In genomic region chr2:104173431-104173830, GRCm38 (mm10) we compare ENCODE assay signal across 23 mouse cellular contexts. TPM values are rescaled to one million over a fixed set of nuclear protein-coding genes. Genes with fewer than 3 reads are reported as not detected.
"Had no signal": no experiment of that assay in that cellular context is flagged by ENCODE, and none has a peak within 500 bp of the region (broad histone marks: within the 10 kb centered on the region; RNA-seq: fewer than 3 reads in every experiment).

No protein-coding gene starts in this region.

- ATAC-seq: intestine, embryonic 15.5 days had no signal

- H3K27me3 ChIP-seq: intestine, embryonic 15.5 days; lung, embryonic 15.5 days; stomach, embryonic 15.5 days had no signal

- H3K4me3 ChIP-seq: intestine, embryonic 15.5 days; liver, embryonic 13.5 days; lung, embryonic 15.5 days; myocyte; stomach, embryonic 15.5 days had no signal

- DNase-seq: kidney, adult 18-20 months; kidney, adult 9 months; kidney, postnatal 14 days; liver, embryonic 13.5 days; lung, postnatal 10 days; lung, postnatal 36 days; midbrain, embryonic 14.5 days; right cerebral cortex, postnatal 4 days; thymus, adult 18-20 months; thymus, postnatal 36 days had no signal

- H3K27ac ChIP-seq: intestine, embryonic 15.5 days; liver, embryonic 13.5 days; lung, embryonic 15.5 days; stomach, embryonic 15.5 days had no signal

- H3K4me2 ChIP-seq: intestine, embryonic 15.5 days; liver, embryonic 13.5 days; lung, embryonic 15.5 days; midbrain, embryonic 11.5 days; stomach, embryonic 15.5 days had no signal

- H3K9me3 ChIP-seq: intestine, embryonic 15.5 days; liver, embryonic 13.5 days; lung, embryonic 15.5 days; stomach, embryonic 15.5 days had no signal

- H3K9ac ChIP-seq: intestine, embryonic 15.5 days; liver, embryonic 13.5 days; lung, embryonic 15.5 days; stomach, embryonic 15.5 days had no signal

- H3K36me3 ChIP-seq: intestine, embryonic 15.5 days; liver, embryonic 13.5 days; lung, embryonic 15.5 days; stomach, embryonic 15.5 days had no signal

RNA-seq across cellular contexts. Expression of gene A930018P22Rik, which starts 50.9 kb away (rescaled TPM):
- total RNA-seq: layer of hippocampus, postnatal 14 days; left cerebral cortex, postnatal 25 days; monocyte, adult 5-6 weeks had no signal
- polyA plus RNA-seq: kidney, embryonic 16.5 days; large intestine, adult 2 months; limb, embryonic 11.5 days; lung, embryonic 15.5 days; midbrain, embryonic 14.5 days; neural tube, embryonic 11.5 days; neural tube, embryonic 14.5 days had no signal
